Mouse (Mus musculus) erythroblast, embryonic 14.5 days (primary cell): ENCODE data around the gene Mroh3.

Experiments used
- GATA1 ChIP-seq: IDR thresholded peaks from 2 replicates; pipeline ENCODE4 v1.6.1; 2012; ENCODE audit warnings: low read length, inconsistent platforms, mixed read lengths
- TAL1 ChIP-seq: IDR thresholded peaks from 3 replicates; pipeline ENCODE4 v1.6.1; 2012; ENCODE audit warnings: low read length, inconsistent platforms, mixed read lengths

GRCm38 (mm10) chr1:136247393-136247792, 34.8 kb upstream of the Mroh3 start:
- TF ChIP-seq GATA1 (no peak), TAL1 (no peak)
